Mouse (Mus musculus): Measurements from ENCODE around the gene H2-Ab1. TPM values are rescaled to one million over a fixed set of nuclear protein-coding genes. Genes with fewer than 3 reads are reported as not detected.

The H2-Ab1 gene
- polyA plus RNA-seq, 1 experiment from 2014 or later = 2.8 TPM

Other genes starting within 250 kb of the H2-Ab1 start
- gene Ring1, start 233.0 kb upstream of the H2-Ab1 start, polyA plus RNA-seq (2016; fragmentation: Nextera tagmentation; extraction: Ambion mirVana) = 21.6 and 25.3 TPM in 2 replicates
- gene H2-Ke6, start 229.6 kb upstream of the H2-Ab1 start, polyA plus RNA-seq (2016; fragmentation: Nextera tagmentation; extraction: Ambion mirVana) = 54.4 and 56.8 TPM in 2 replicates
- 179 and 191 TPM in 2 replicates for gene Slc39a7, start 226.0 kb upstream of the H2-Ab1 start, polyA plus RNA-seq (2016; fragmentation: Nextera tagmentation; extraction: Ambion mirVana)
- gene Rxrb, start 225.9 kb upstream of the H2-Ab1 start, polyA plus RNA-seq (2016; fragmentation: Nextera tagmentation; extraction: Ambion mirVana) = 64.3 and 64.4 TPM in 2 replicates
- 17.5 and 31.9 TPM in 2 replicates for gene Col11a2, start 218.3 kb upstream of the H2-Ab1 start, polyA plus RNA-seq (2016; fragmentation: Nextera tagmentation; extraction: Ambion mirVana)
- 0.71 and 0.86 TPM in 2 replicates for gene H2-Oa, start 165.3 kb upstream of the H2-Ab1 start, polyA plus RNA-seq (2016; fragmentation: Nextera tagmentation; extraction: Ambion mirVana)
- gene H2-DMa, start 138.1 kb upstream of the H2-Ab1 start, polyA plus RNA-seq (2016; fragmentation: Nextera tagmentation; extraction: Ambion mirVana) = 11.1 and 13.2 TPM in 2 replicates
- gene Brd2, start 135.1 kb upstream of the H2-Ab1 start, polyA plus RNA-seq (2016; fragmentation: Nextera tagmentation; extraction: Ambion mirVana) = 129 and 134 TPM in 2 replicates
- gene H2-DMb2, start 114.4 kb upstream of the H2-Ab1 start, polyA plus RNA-seq (2016; fragmentation: Nextera tagmentation; extraction: Ambion mirVana) = 0.30 and 0.32 TPM in 2 replicates
- gene H2-DMb1, start 104.6 kb upstream of the H2-Ab1 start, polyA plus RNA-seq (2016; fragmentation: Nextera tagmentation; extraction: Ambion mirVana) = 1.2 and 1.3 TPM in 2 replicates
- gene Tap1, start 70.1 kb upstream of the H2-Ab1 start, polyA plus RNA-seq (2016; fragmentation: Nextera tagmentation; extraction: Ambion mirVana) = 4.1 and 5.7 TPM in 2 replicates
- gene Psmb9, start 69.9 kb upstream of the H2-Ab1 start, polyA plus RNA-seq (2016; fragmentation: Nextera tagmentation; extraction: Ambion mirVana) = 2.4 and 2.5 TPM in 2 replicates
- gene Psmb8, start 60.0 kb upstream of the H2-Ab1 start, polyA plus RNA-seq (2016; fragmentation: Nextera tagmentation; extraction: Ambion mirVana) = 2.1 and 3.1 TPM in 2 replicates
- 1.5 and 1.7 TPM in 2 replicates for gene Tap2, start 54.2 kb upstream of the H2-Ab1 start, polyA plus RNA-seq (2016; fragmentation: Nextera tagmentation; extraction: Ambion mirVana)
- gene H2-Ob, start 18.8 kb upstream of the H2-Ab1 start, polyA plus RNA-seq (2016; fragmentation: Nextera tagmentation; extraction: Ambion mirVana) = not detected in 2 replicates
- 0.50 TPM in 1 of 2 replicates, not detected in the other for gene H2-Aa, start 30.1 kb downstream of the H2-Ab1 start, polyA plus RNA-seq (2016; fragmentation: Nextera tagmentation; extraction: Ambion mirVana)
- gene H2-Eb1, start 48.2 kb downstream of the H2-Ab1 start, polyA plus RNA-seq (2016; fragmentation: Nextera tagmentation; extraction: Ambion mirVana) = 1.0 and 2.0 TPM in 2 replicates
- gene H2-Eb2, start 68.0 kb downstream of the H2-Ab1 start, polyA plus RNA-seq (2016; fragmentation: Nextera tagmentation; extraction: Ambion mirVana) = 0.12 and 0.18 TPM in 2 replicates
- not detected in 2 replicates for gene Btnl2, start 97.1 kb downstream of the H2-Ab1 start, polyA plus RNA-seq (2016; fragmentation: Nextera tagmentation; extraction: Ambion mirVana)
- gene Btnl1, start 119.4 kb downstream of the H2-Ab1 start, polyA plus RNA-seq (2016; fragmentation: Nextera tagmentation; extraction: Ambion mirVana) = not detected in 2 replicates
- 0.40 and 1.3 TPM in 2 replicates for gene BC051142, start 141.1 kb downstream of the H2-Ab1 start, polyA plus RNA-seq (2016; fragmentation: Nextera tagmentation; extraction: Ambion mirVana)
- not detected in 2 replicates for gene Btnl4, start 219.6 kb downstream of the H2-Ab1 start, polyA plus RNA-seq (2016; fragmentation: Nextera tagmentation; extraction: Ambion mirVana)